Mouse (Mus musculus) megakaryocyte, embryonic 14.5 days (primary cell): ENCODE data around the gene Rgs10.

Source experiments
- FLI1 ChIP-seq: IDR thresholded peaks from 2 replicates; pipeline ENCODE4 v1.6.1; 2012; ENCODE audit warnings: low read length, inconsistent platforms, mixed read lengths
- GATA1 ChIP-seq: IDR thresholded peaks from 3 replicates; pipeline ENCODE4 v1.6.1; 2012; ENCODE audit warnings: mixed read lengths, low read length, inconsistent platforms, borderline replicate concordance

DNA sequence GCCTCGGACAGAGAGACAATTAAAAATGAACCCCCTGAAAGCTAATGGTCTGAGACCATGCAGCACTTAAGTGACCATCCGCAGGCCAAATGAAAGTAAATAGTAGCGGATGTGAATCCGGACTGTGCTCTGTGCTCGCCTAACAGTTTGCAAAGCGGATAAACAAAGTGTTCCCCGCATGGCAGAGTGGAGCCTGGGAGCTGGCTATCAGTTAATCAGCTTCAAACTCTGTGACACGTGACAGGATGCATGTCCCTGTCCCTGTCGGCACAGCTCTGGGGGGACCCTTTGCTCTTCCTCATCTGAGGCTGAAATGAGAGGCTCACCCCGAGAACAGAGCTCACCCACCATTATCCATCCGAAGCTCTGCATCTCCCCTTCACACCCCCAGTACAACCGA lies 49.2 kb downstream of the Rgs10 start:
- TF ChIP-seq GATA1 (no peak), FLI1 (no peak)
